Mouse (Mus musculus) MEL (cell line): ENCODE data around the gene Nell2. TPM values are rescaled to one million over a fixed set of nuclear protein-coding genes. Genes with fewer than 3 reads are reported as not detected.

ENCODE experiments used
- DNase-seq: peaks from one replicate; pipeline ENCODE4 v3.0.0; 2011; ENCODE audit warnings: low read depth, low spot score
- H3K27ac ChIP-seq: 2 replicates; pipeline ENCODE4 v1.5.1; 2012; ENCODE audit warnings: low read depth, mild to moderate bottlenecking, control low read depth, low read length, moderate library complexity; ENCODE audit not compliant: control insufficient read depth
- H3K27me3 ChIP-seq, 2 experiments: fragments of 150-350 bp in 1 of 2; sonication (generic) in 1 of 2; 2 replicates each; pipeline ENCODE4 v1.6.1; 2012; ENCODE audit warnings: low read length in 2 of 2, mild to moderate bottlenecking in 2 of 2, improper control_type of control experiment in 1 of 2, moderate library complexity in 1 of 2; ENCODE audit not compliant: insufficient read depth in 2 of 2, control insufficient read depth in 1 of 2
- H3K36me3 ChIP-seq, 2 experiments: 2 replicates each; pipeline ENCODE4 v1.6.1; 2012 to 2014; ENCODE audit warnings: low read length in 2 of 2, improper control_type of control experiment in 1 of 2, inconsistent platforms in 1 of 2, mild to moderate bottlenecking in 1 of 2; ENCODE audit not compliant: insufficient read depth in 2 of 2, control insufficient read depth in 1 of 2
- H3K4me1 ChIP-seq, 2 experiments: fragments of 150-350 bp in 1 of 2; sonication (generic) in 1 of 2; 2 replicates each; pipeline ENCODE4 v1.6.1; 2012; ENCODE audit warnings: low read length in 2 of 2, improper control_type of control experiment in 1 of 2, mild to moderate bottlenecking in 1 of 2; ENCODE audit not compliant: insufficient read depth in 2 of 2, control insufficient read depth in 1 of 2
- H3K4me3 ChIP-seq, 2 experiments: fragments of 150-350 bp in 1 of 2; sonication (generic) in 1 of 2; 2 replicates each; pipeline ENCODE4 v1.5.1; 2012; ENCODE audit warnings: low read depth in 2 of 2, low read length in 2 of 2, mild to moderate bottlenecking in 2 of 2, moderate library complexity in 2 of 2, control low read depth in 1 of 2, improper control_type of control experiment in 1 of 2; ENCODE audit not compliant: control insufficient read depth in 1 of 2, insufficient read depth in 1 of 2
- H3K79me2 ChIP-seq: 2 replicates; pipeline ENCODE4 v1.6.1; 2012; ENCODE audit warnings: mild to moderate bottlenecking, low read length, moderate library complexity; ENCODE audit not compliant: control insufficient read depth, poor library complexity, insufficient read depth
- H3K9ac ChIP-seq: 2 replicates; pipeline ENCODE4 v1.6.1; 2012; ENCODE audit warnings: low read depth, mild to moderate bottlenecking, control low read depth, low read length, moderate library complexity; ENCODE audit not compliant: control insufficient read depth, poor library complexity, severe bottlenecking
- H3K9me3 ChIP-seq: fragments of 150-350 bp; sonication (generic); replicated peaks from 2 replicates; pipeline ENCODE4 v1.6.1; 2012; ENCODE audit warnings: mild to moderate bottlenecking, low read length, improper control_type of control experiment, moderate library complexity; ENCODE audit not compliant: insufficient read depth
- BHLHE40 ChIP-seq: IDR thresholded peaks from 2 replicates; pipeline ENCODE4 v1.6.1; 2012; ENCODE audit warnings: low read depth, mild to moderate bottlenecking, inconsistent platforms, low read length, improper control_type of control experiment, borderline replicate concordance
- CHD1 ChIP-seq: IDR thresholded peaks from 2 replicates; pipeline ENCODE4 v1.6.1; 2012; ENCODE audit warnings: low read depth, mild to moderate bottlenecking, inconsistent platforms, low read length, improper control_type of control experiment
- CHD2 ChIP-seq: IDR thresholded peaks from 2 replicates; pipeline ENCODE4 v1.6.1; 2011; ENCODE audit warnings: low read length, improper control_type of control experiment
- CTCF ChIP-seq, 3 experiments: IDR thresholded peaks in 2 of 3; conservative IDR thresholded peaks in 1 of 3; 2 replicates each; pipeline ENCODE4 v1.5.1; 2011 to 2012; ENCODE audit warnings: low read length in 3 of 3, low read depth in 2 of 3, mild to moderate bottlenecking in 2 of 3, improper control_type of control experiment in 1 of 3, inconsistent platforms in 1 of 3, mixed read lengths in 1 of 3, moderate library complexity in 1 of 3; ENCODE audit not compliant: control insufficient read depth in 1 of 3, insufficient read depth in 1 of 3, poor library complexity in 1 of 3, severe bottlenecking in 1 of 3
- ELF1 ChIP-seq: IDR thresholded peaks from 2 replicates; pipeline ENCODE4 v1.6.1; 2014; ENCODE audit warnings: low read depth, mild to moderate bottlenecking, inconsistent platforms, low read length, improper control_type of control experiment, moderate library complexity
- EP300 ChIP-seq, 2 experiments: IDR thresholded peaks; 2 replicates each; pipeline ENCODE4 v1.6.1; 2011; ENCODE audit warnings: improper control_type of control experiment in 2 of 2, low read length in 2 of 2, low read depth in 1 of 2, mild to moderate bottlenecking in 1 of 2
- ETS1 ChIP-seq: IDR thresholded peaks from 2 replicates; pipeline ENCODE4 v1.6.1; 2012; ENCODE audit warnings: low read depth, mild to moderate bottlenecking, inconsistent platforms, low read length, improper control_type of control experiment, moderate library complexity
- GATA1 ChIP-seq: IDR thresholded peaks from 2 replicates; pipeline ENCODE4 v1.6.1; 2011; ENCODE audit warnings: low read depth, low read length, improper control_type of control experiment
- HCFC1 ChIP-seq: IDR thresholded peaks from 2 replicates; pipeline ENCODE4 v1.6.1; 2012; ENCODE audit warnings: low read depth, mild to moderate bottlenecking, inconsistent platforms, low read length, improper control_type of control experiment, moderate library complexity
- JUND ChIP-seq: IDR thresholded peaks from 2 replicates; pipeline ENCODE4 v1.6.1; 2011; ENCODE audit warnings: low read depth, mild to moderate bottlenecking, improper control_type of control experiment, low read length
- KAT2A ChIP-seq: conservative IDR thresholded peaks from 2 replicates; pipeline ENCODE4 v1.6.1; 2012; ENCODE audit warnings: low read depth, low read length, improper control_type of control experiment, inconsistent platforms
- MAFK ChIP-seq: IDR thresholded peaks from 2 replicates; pipeline ENCODE4 v1.6.1; 2011; ENCODE audit warnings: low read depth, mild to moderate bottlenecking, low read length, improper control_type of control experiment, borderline replicate concordance
- MAZ ChIP-seq: IDR thresholded peaks from 2 replicates; pipeline ENCODE4 v1.6.1; 2012; ENCODE audit warnings: low read depth, mild to moderate bottlenecking, inconsistent platforms, low read length, improper control_type of control experiment
- MEF2A ChIP-seq: IDR thresholded peaks from 2 replicates; pipeline ENCODE4 v1.6.1; 2014; ENCODE audit warnings: low read depth, mild to moderate bottlenecking, inconsistent platforms, low read length, improper control_type of control experiment; ENCODE audit not compliant: poor library complexity, insufficient replicate concordance, severe bottlenecking; ENCODE audit errors: extremely low read depth
- MXI1 ChIP-seq: IDR thresholded peaks from 2 replicates; pipeline ENCODE4 v1.6.1; 2011; ENCODE audit warnings: mild to moderate bottlenecking, low read depth, low read length, improper control_type of control experiment
- MYB ChIP-seq: IDR thresholded peaks from 2 replicates; pipeline ENCODE4 v1.6.1; 2011; ENCODE audit warnings: mild to moderate bottlenecking, low read depth, low read length, improper control_type of control experiment
- MYC ChIP-seq: IDR thresholded peaks from 2 replicates; pipeline ENCODE4 v1.6.1; 2011; ENCODE audit warnings: low read depth, mild to moderate bottlenecking, low read length, improper control_type of control experiment, moderate library complexity
- NRF1 ChIP-seq: IDR thresholded peaks from 2 replicates; pipeline ENCODE4 v1.6.1; 2014; ENCODE audit warnings: low read depth, mild to moderate bottlenecking, inconsistent platforms, low read length, improper control_type of control experiment, moderate library complexity; ENCODE audit not compliant: poor library complexity, insufficient read depth, severe bottlenecking
- POLR2AphosphoS2 ChIP-seq: IDR thresholded peaks from 2 replicates; pipeline ENCODE4 v1.6.1; 2011; ENCODE audit warnings: low read length, improper control_type of control experiment
- RCOR1 ChIP-seq: IDR thresholded peaks from 2 replicates; pipeline ENCODE4 v1.6.1; 2012; ENCODE audit warnings: low read depth, mild to moderate bottlenecking, inconsistent platforms, low read length, improper control_type of control experiment
- SIN3A ChIP-seq: IDR thresholded peaks from 2 replicates; pipeline ENCODE4 v1.6.1; 2012; ENCODE audit warnings: low read length, improper control_type of control experiment, inconsistent platforms
- SMC3 ChIP-seq: IDR thresholded peaks from 2 replicates; pipeline ENCODE4 v1.6.1; 2011; ENCODE audit warnings: low read depth, low read length, improper control_type of control experiment
- TAL1 ChIP-seq: IDR thresholded peaks from 2 replicates; pipeline ENCODE4 v1.6.1; 2012; ENCODE audit warnings: mild to moderate bottlenecking, inconsistent platforms, low read length, moderate library complexity, mixed read lengths
- UBTF ChIP-seq: IDR thresholded peaks from 2 replicates; pipeline ENCODE4 v1.6.1; 2012; ENCODE audit warnings: low read depth, mild to moderate bottlenecking, inconsistent platforms, low read length, improper control_type of control experiment, moderate library complexity, borderline replicate concordance; ENCODE audit not compliant: insufficient read depth
- USF1 ChIP-seq: IDR thresholded peaks from 2 replicates; pipeline ENCODE4 v1.6.1; 2014; ENCODE audit warnings: low read depth, mild to moderate bottlenecking, inconsistent platforms, low read length, improper control_type of control experiment, moderate library complexity
- USF2 ChIP-seq, 2 experiments: IDR thresholded peaks; 2 replicates each; pipeline ENCODE4 v1.6.1; 2011 to 2012; ENCODE audit warnings: improper control_type of control experiment in 2 of 2, low read length in 2 of 2, borderline replicate concordance in 1 of 2, inconsistent platforms in 1 of 2, low read depth in 1 of 2, mild to moderate bottlenecking in 1 of 2; ENCODE audit not compliant: insufficient read depth in 1 of 2
- ZC3H11A ChIP-seq: IDR thresholded peaks from 2 replicates; pipeline ENCODE4 v1.6.1; 2012; ENCODE audit warnings: low read depth, mild to moderate bottlenecking, inconsistent platforms, low read length, improper control_type of control experiment
- ZKSCAN1 ChIP-seq: IDR thresholded peaks from 2 replicates; pipeline ENCODE4 v1.6.1; 2012; ENCODE audit warnings: low read depth, mild to moderate bottlenecking, inconsistent platforms, low read length, improper control_type of control experiment, moderate library complexity
- ZNF384 ChIP-seq: IDR thresholded peaks from 2 replicates; pipeline ENCODE4 v1.6.1; 2012; ENCODE audit warnings: low read depth, mild to moderate bottlenecking, inconsistent platforms, low read length, improper control_type of control experiment
- polyA plus RNA-seq, 2 experiments: library from polyadenylated mRNA; stranded (reverse) in 1 of 2; unstranded in 1 of 2; fragments of >175 nt in 1 of 2; fragments of >200 nt in 1 of 2; gene quantifications; 2 replicates each; pipeline versions ENCODE4 v1.2.1 to v1.2.4; 2012; ENCODE audit warnings: low replicate concordance in 2 of 2, low read depth in 1 of 2; ENCODE audit not compliant: insufficient read length in 2 of 2, insufficient read depth in 1 of 2, missing spikeins in 1 of 2
- total RNA-seq: library from RNA; depleted of rRNA; stranded (reverse); fragments of 300-350 nt; gene quantifications from 2 replicates; pipeline ENCODE4 v1.2.3, GENCODE M21; 2012

Gene Nell2
- total and polyA plus RNA-seq, 3 experiments, result not detected

GRCm38 (mm10) chr15:95183450-95183849 is 344.9 kb downstream of the Nell2 start:
- DNase-seq, result no peak
- TF ChIP-seq MYC, result no peak
- TF ChIP-seq USF2 (IDR thresholded peaks at IDR 0.05; ENCODE audit: borderline replicate concordance in 1 of 2, insufficient read depth in 1 of 2, low read depth in 1 of 2, low read length in 2 of 2), result no peak
- TF ChIP-seq ELF1, result no peak
- no peak for TF ChIP-seq USF1
- no peak for TF ChIP-seq RCOR1
- no peak for TF ChIP-seq ETS1
- TF ChIP-seq ZC3H11A, result no peak
- no peak for TF ChIP-seq UBTF
- no peak for TF ChIP-seq SMC3
- TF ChIP-seq CHD1, result no peak
- TF ChIP-seq CTCF (IDR thresholded peaks at IDR 0.05 in 2 of 3, conservative IDR thresholded peaks at IDR 0.05 in 1 of 3; ENCODE audit: control insufficient read depth in 1 of 3, insufficient read depth in 1 of 3, low read depth in 2 of 3, low read length in 3 of 3, poor library complexity in 1 of 3, severe bottlenecking in 1 of 3), result no peak
- no peak for TF ChIP-seq CHD2
- no peak for TF ChIP-seq MXI1
- no peak for TF ChIP-seq NRF1
- no peak for TF ChIP-seq SIN3A
- no peak for TF ChIP-seq POLR2AphosphoS2
- no peak for TF ChIP-seq MAZ
- TF ChIP-seq GATA1, result no peak
- no peak for TF ChIP-seq JUND
- Histone ChIP-seq H3K36me3 (no peaks in the 10 kb centered on the region), H3K4me1 (no peaks in the 10 kb centered on the region), H3K27me3 (no peaks in the 10 kb centered on the region), H3K4me3 (no peak overlapping the region), H3K79me2 (no peaks in the 10 kb centered on the region), H3K27ac (no peak overlapping the region), H3K9me3 (no peaks in the 10 kb centered on the region), H3K9ac (no peak overlapping the region)

GRCm38 (mm10) chr15:95156828-95157227 is 371.5 kb downstream of the Nell2 start:
- no peak for DNase-seq
- no peaks in the 10 kb centered on the region for H3K36me3 ChIP-seq
- no peaks in the 10 kb centered on the region for H3K27me3 ChIP-seq
- TF ChIP-seq POLR2AphosphoS2, result no peak
- TF ChIP-seq USF2 (IDR thresholded peaks at IDR 0.05; ENCODE audit: borderline replicate concordance in 1 of 2, insufficient read depth in 1 of 2, low read depth in 1 of 2, low read length in 2 of 2), result no peak
- TF ChIP-seq KAT2A, result no peak
- TF ChIP-seq MYB, result no peak
- no peak for TF ChIP-seq USF1
- TF ChIP-seq TAL1, result no peak
- no peak for TF ChIP-seq ZNF384
- no peak for TF ChIP-seq SIN3A
- no peak for TF ChIP-seq EP300 (IDR thresholded peaks at IDR 0.05; ENCODE audit: low read depth in 1 of 2, low read length in 2 of 2)
- TF ChIP-seq BHLHE40, result no peak
- no peak for TF ChIP-seq CTCF (IDR thresholded peaks at IDR 0.05 in 2 of 3, conservative IDR thresholded peaks at IDR 0.05 in 1 of 3; ENCODE audit: control insufficient read depth in 1 of 3, insufficient read depth in 1 of 3, low read depth in 2 of 3, low read length in 3 of 3, poor library complexity in 1 of 3, severe bottlenecking in 1 of 3)
- TF ChIP-seq MAFK, result no peak
- TF ChIP-seq ZKSCAN1, result no peak
- TF ChIP-seq MEF2A, result no peak
- no peak for TF ChIP-seq ZC3H11A
- no peak for TF ChIP-seq CHD1
- TF ChIP-seq HCFC1, result no peak
- TF ChIP-seq GATA1, result no peak
- no peak for TF ChIP-seq RCOR1
- H3K4me3 ChIP-seq, result no peak overlapping the region
- no peaks in the 10 kb centered on the region for H3K79me2 ChIP-seq
- no peak overlapping the region for H3K27ac ChIP-seq
- H3K9ac ChIP-seq, result no peak overlapping the region
- H3K4me1 ChIP-seq, result no peaks in the 10 kb centered on the region
- no peaks in the 10 kb centered on the region; the same call in 1 of the 2 replicates for H3K9me3 ChIP-seq
